Mouse (Mus musculus) layer of hippocampus, adult 11-12 months (tissue): ENCODE data around the gene Abca4.

Experiments used
- DNase-seq: peaks from one replicate; pipeline ENCODE4 v3.0.0; 2022; ENCODE audit warnings: low spot score

The Abca4 gene

GRCm38 (mm10) chr3:122173526-122174150 lies 129.4 kb downstream of the Abca4 start:
- DNase-seq = no peak

- DNase-seq = no peak
These were observed 131.8 kb downstream of the Abca4 start for GRCm38 (mm10) chr3:122176018-122176417.

GRCm38 (mm10) chr3:122176706-122177390 lies 132.6 kb downstream of the Abca4 start:
- no peak for DNase-seq

- no peak for DNase-seq
These were observed 139.9 kb downstream of the Abca4 start for GRCm38 (mm10) chr3:122184109-122184508.

- DNase-seq = no peak
These were observed 142.7 kb downstream of the Abca4 start for GRCm38 (mm10) chr3:122186975-122187374.

GRCm38 (mm10) chr3:122196621-122197298 lies 152.5 kb downstream of the Abca4 start:
- no peak for DNase-seq

GRCm38 (mm10) chr3:122198532-122198931 lies 154.3 kb downstream of the Abca4 start:
- DNase-seq = no peak

GRCm38 (mm10) chr3:122198966-122199381 lies 154.7 kb downstream of the Abca4 start:
- no peak for DNase-seq

GRCm38 (mm10) chr3:122199600-122199999 lies 155.4 kb downstream of the Abca4 start:
- DNase-seq = no peak

- DNase-seq = no peak
These were observed 155.8 kb downstream of the Abca4 start for GRCm38 (mm10) chr3:122200017-122200416.

- DNase-seq = no peak
These were observed 156.2 kb downstream of the Abca4 start for GRCm38 (mm10) chr3:122200447-122200846.

- DNase-seq = no peak
These were observed 158.1 kb downstream of the Abca4 start for GRCm38 (mm10) chr3:122202307-122202732.

- no peak for DNase-seq
These were observed 159.6 kb downstream of the Abca4 start for GRCm38 (mm10) chr3:122203675-122204329.

GRCm38 (mm10) chr3:122205753-122206152 lies 161.5 kb downstream of the Abca4 start:
- no peak for DNase-seq

GRCm38 (mm10) chr3:122206279-122207070 lies 162.2 kb downstream of the Abca4 start:
- DNase-seq = no peak

GRCm38 (mm10) chr3:122207766-122208165 lies 163.5 kb downstream of the Abca4 start:
- no peak for DNase-seq

- DNase-seq = no peak
These were observed 164.3 kb downstream of the Abca4 start for GRCm38 (mm10) chr3:122208296-122209225.

GRCm38 (mm10) chr3:122209511-122209910 lies 165.3 kb downstream of the Abca4 start:
- no peak for DNase-seq

- no peak for DNase-seq
These were observed 166.2 kb downstream of the Abca4 start for GRCm38 (mm10) chr3:122210434-122210833.

GRCm38 (mm10) chr3:122210846-122211245 lies 166.6 kb downstream of the Abca4 start:
- DNase-seq = no peak
